Mouse (Mus musculus) G1E-ER4 (cell line): ENCODE measurements around the gene Entpd5. TPM values are rescaled to one million over a fixed set of nuclear protein-coding genes. Genes with fewer than 3 reads are reported as not detected.

ENCODE experiments used
- GATA1 ChIP-seq: IDR thresholded peaks from one replicate; pipeline ENCODE4 v1.8.0; 2012; ENCODE audit warnings: low read length, inconsistent platforms
- polyA plus RNA-seq: library from polyadenylated mRNA; stranded (reverse); fragments of >175 nt; gene quantifications from 2 replicates; pipeline ENCODE4 v1.2.3, GENCODE M21; 2012

Gene Entpd5
- polyA plus RNA-seq = 1.2 and 3.0 TPM in 2 replicates

- TF ChIP-seq GATA1 = no peak
These were observed at the start of gene Entpd5, which contains the start of gene Bbof1 for GRCm38 (mm10) chr12:84408819-84409507. Gene Entpd5 (minus strand): TSS chr12:84409029. Gene Bbof1 (plus strand): TSS chr12:84409071.

- no peak for TF ChIP-seq GATA1
These were observed 48.1 kb upstream of the Entpd5 start for GRCm38 (mm10) chr12:84456911-84457310.

GRCm38 (mm10) chr12:84451801-84452200 is 43.0 kb upstream of the Entpd5 start:
- no peak for TF ChIP-seq GATA1

DNA sequence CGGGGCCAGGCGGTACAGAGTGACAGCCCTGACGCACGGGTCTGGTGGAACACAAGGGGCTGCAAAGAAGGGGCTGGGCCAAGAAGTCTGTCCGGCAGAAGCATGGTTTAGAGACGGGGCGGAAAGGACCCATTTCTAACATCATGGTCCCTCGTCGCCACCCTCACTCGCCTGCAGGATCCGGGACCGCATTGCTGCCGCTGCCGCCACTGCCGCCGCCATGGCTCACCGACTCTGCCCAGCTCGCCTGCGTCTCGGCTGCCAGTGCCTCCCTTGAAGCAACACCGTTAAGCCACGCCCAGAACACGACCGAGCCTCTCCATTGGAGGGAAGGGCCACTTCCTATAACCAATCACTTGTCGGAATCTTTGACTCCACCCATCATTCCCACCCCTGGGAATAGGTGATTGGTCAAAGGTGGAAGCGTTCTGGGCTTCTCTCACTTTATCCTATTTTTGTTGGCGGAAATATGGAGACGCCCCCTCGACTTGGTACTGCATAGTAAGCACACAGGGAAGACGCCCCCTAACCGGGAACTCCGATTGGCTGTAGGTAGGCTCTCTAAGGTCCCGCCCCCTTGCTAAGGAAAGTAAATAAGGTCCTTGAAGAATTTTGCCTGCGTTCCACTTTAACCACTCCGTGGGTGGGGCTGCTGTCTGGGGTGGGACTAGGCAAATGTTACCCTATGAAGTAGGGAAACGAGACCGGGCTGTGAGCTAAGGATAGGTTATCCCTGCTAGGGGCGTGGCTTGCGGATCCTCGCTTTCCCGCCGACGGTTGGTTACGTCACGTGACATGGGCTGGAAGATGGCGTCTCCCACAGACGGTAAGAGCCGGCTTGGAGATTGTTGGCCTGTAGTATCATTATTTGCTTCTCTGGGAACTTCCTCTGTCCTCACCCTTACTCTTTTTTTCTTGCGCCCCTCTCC is 42.2 kb upstream of the Entpd5 start, which contains the start of the genes Aldh6a1 and Lin52:
TSS of gene Aldh6a1 (minus strand) at position 287 of the 929 bp plus-strand sequence.
TSS of gene Lin52 (plus strand) at position 705 of the 929 bp plus-strand sequence.
- TF ChIP-seq GATA1 = no peak

DNA sequence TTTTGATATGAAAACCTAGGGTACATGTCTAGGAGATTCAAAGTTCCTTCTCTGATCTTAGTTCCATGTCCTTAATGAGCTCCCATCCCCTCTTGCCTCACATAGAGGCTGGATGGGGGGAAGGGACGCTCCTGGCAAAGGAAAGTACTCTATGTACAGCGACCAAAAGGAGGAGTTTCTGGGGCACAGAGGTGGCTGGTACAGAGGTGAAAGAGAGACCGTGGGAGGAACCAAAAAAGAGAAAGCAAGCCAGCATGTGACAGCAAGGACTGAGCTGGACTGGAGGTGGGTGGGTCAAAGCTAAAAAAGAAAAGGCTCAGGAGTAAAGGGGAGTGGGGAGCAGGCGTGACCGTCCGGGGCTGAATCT is 41.5 kb upstream of the Entpd5 start:
- TF ChIP-seq GATA1 = no peak

GRCm38 (mm10) chr12:84449887-84450286 is 41.1 kb upstream of the Entpd5 start:
- no peak for TF ChIP-seq GATA1

- TF ChIP-seq GATA1 = no peak
These were observed 39.4 kb upstream of the Entpd5 start for GRCm38 (mm10) chr12:84448181-84448580.

DNA sequence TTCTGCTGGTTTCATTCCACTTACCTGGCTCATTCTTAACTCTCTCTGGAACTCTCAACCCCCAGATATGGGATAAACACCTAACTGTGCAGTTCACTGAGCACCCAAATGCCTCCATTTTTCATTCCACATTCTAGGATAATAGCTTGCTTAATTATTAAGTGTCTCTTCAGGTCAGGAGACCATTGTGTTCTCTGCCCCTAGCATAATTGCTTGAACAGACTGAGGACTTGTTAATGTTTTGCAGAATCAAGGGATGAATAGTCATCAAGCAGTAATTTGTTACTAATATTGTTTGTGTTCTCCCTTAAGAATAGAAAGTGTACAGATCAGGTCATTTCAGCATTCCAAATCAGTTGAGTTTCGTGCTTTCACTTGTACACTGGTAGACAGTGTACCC is 38.6 kb upstream of the Entpd5 start:
- no peak for TF ChIP-seq GATA1

- no peak for TF ChIP-seq GATA1
These were observed 33.7 kb upstream of the Entpd5 start for GRCm38 (mm10) chr12:84442526-84442925.

DNA sequence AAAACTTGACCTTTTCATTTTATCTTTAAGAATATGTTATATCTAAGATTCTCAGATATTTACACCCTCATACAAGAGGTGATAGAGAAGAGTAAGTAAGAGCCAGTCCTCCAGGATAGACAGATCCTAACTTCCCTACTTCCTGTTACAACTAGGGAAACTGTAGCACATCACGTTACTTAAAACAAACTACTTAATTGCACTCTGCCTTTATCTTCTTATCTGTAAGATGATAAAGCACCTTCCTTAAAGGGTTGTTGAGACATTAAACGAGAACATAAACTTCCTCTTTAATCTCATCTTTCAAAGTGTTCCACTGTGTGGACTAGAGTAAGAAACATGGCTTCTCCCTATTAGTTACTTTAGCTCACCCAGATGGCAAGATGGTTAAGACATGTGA is 29.9 kb upstream of the Entpd5 start:
- TF ChIP-seq GATA1 = no peak

GRCm38 (mm10) chr12:84429825-84430224 is 21.0 kb upstream of the Entpd5 start:
- TF ChIP-seq GATA1 = no peak

GRCm38 (mm10) chr12:84423990-84424389 is 15.2 kb upstream of the Entpd5 start:
- TF ChIP-seq GATA1 = no peak

- no peak for TF ChIP-seq GATA1
These were observed 8.7 kb upstream of the Entpd5 start for GRCm38 (mm10) chr12:84417605-84417922.

- no peak for TF ChIP-seq GATA1
These were observed 8.2 kb upstream of the Entpd5 start, which contains the start of gene Rnf113a2 for GRCm38 (mm10) chr12:84416834-84417604. Gene Rnf113a2 (plus strand): TSS chr12:84417196.
